Mouse (Mus musculus): ENCODE measurements around the gene Lce1i. TPM values are rescaled to one million over a fixed set of nuclear protein-coding genes. Genes with fewer than 3 reads are reported as not detected.
"Not testable (repeated sequence)": the region's sequence is repeated elsewhere in the genome, so short reads cannot be mapped to it uniquely, and the experiment has no call there.

Lce1i gene
- polyA plus RNA-seq (2016; fragmentation: Nextera tagmentation; extraction: Ambion mirVana) = not detected in 2 replicates

- Histone ChIP-seq H3K27ac (no peak within 1 kb of the TSS), H3K9me3 (no peaks in the 10 kb centered on the region), H3K9ac (replicated peaks) (no peak within 1 kb of the TSS), H3K36me3 (no peaks in the 10 kb centered on the region), H3K27me3 (no peaks in the 10 kb centered on the region), H3K4me1 (replicated peaks) (no peaks in the 10 kb centered on the region), H3K4me3 (replicated peaks) (no peak within 1 kb of the TSS), H3K4me2 (no peak within 1 kb of the TSS)
- WGBS = 76% methylated on average over 1 of the region's 1 CpGs
- ATAC-seq (ENCODE audit: insufficient number of reproducible peaks, insufficient read depth, low FRiP score, low TSS enrichment, low read depth) = no peak
Measured at GRCm38 (mm10) chr3:92778799-92779198, at the start of gene Lce1i. Gene Lce1i, minus strand, starts transcription at chr3:92778899.

GRCm38 (mm10) chr3:92827108-92827507 lies 48.4 kb upstream of the Lce1i start, which contains the start of gene Kprp:
Gene Kprp, minus strand, starts transcription at chr3:92827247.
- Histone ChIP-seq H3K4me1 (replicated peaks) (no peaks in the 10 kb centered on the region), H3K4me2 (no peak within 1 kb of the TSS), H3K4me3 (replicated peaks) (no peak within 1 kb of the TSS), H3K9me3 (no peaks in the 10 kb centered on the region), H3K27me3 (no peaks in the 10 kb centered on the region), H3K27ac (no peak within 1 kb of the TSS), H3K36me3 (no peaks in the 10 kb centered on the region), H3K9ac (replicated peaks) (no peak within 1 kb of the TSS)
- WGBS = 50% methylated on average over 1 of the region's 1 CpGs
- no peak for ATAC-seq (ENCODE audit: insufficient number of reproducible peaks, insufficient read depth, low FRiP score, low TSS enrichment, low read depth)

GRCm38 (mm10) chr3:92825808-92826207 lies 47.1 kb upstream of the Lce1i start:
- no peak for ATAC-seq (ENCODE audit: insufficient number of reproducible peaks, insufficient read depth, low FRiP score, low TSS enrichment, low read depth)
- WGBS = 30% methylated on average over 1 of the region's 1 CpGs
- Histone ChIP-seq H3K9ac (replicated peaks) (no peak overlapping the region), H3K27ac (no peak overlapping the region), H3K4me3 (replicated peaks) (no peak overlapping the region), H3K27me3 (no peaks in the 10 kb centered on the region), H3K4me2 (no peak overlapping the region), H3K36me3 (no peaks in the 10 kb centered on the region), H3K4me1 (replicated peaks) (no peaks in the 10 kb centered on the region), H3K9me3 (no peaks in the 10 kb centered on the region)

- 87% methylated on average over 2 of the region's 2 CpGs for WGBS
- H3K4me3 ChIP-seq (replicated peaks); H3K9me3 ChIP-seq; H3K9ac ChIP-seq (replicated peaks); H3K36me3 ChIP-seq; H3K27me3 ChIP-seq; H3K4me2 ChIP-seq; H3K27ac ChIP-seq; ATAC-seq (ENCODE audit: insufficient number of reproducible peaks, insufficient read depth, low FRiP score, low TSS enrichment, low read depth); H3K4me1 ChIP-seq (replicated peaks): not testable (repeated sequence)
Measured at GRCm38 (mm10) chr3:92816036-92816435, 37.3 kb upstream of the Lce1i start.

- Histone ChIP-seq H3K4me3 (replicated peaks) (no peak overlapping the region), H3K27ac (no peak overlapping the region), H3K4me2 (no peak overlapping the region), H3K9ac (replicated peaks) (no peak overlapping the region), H3K9me3 (no peaks in the 10 kb centered on the region), H3K27me3 (no peaks in the 10 kb centered on the region), H3K4me1 (replicated peaks) (no peaks in the 10 kb centered on the region), H3K36me3 (no peaks in the 10 kb centered on the region)
- WGBS = 90% methylated on average over 3 of the region's 3 CpGs
- ATAC-seq (ENCODE audit: insufficient number of reproducible peaks, insufficient read depth, low FRiP score, low TSS enrichment, low read depth) = no peak
Measured at GRCm38 (mm10) chr3:92815581-92815980, 36.9 kb upstream of the Lce1i start.

- ATAC-seq (ENCODE audit: insufficient number of reproducible peaks, insufficient read depth, low FRiP score, low TSS enrichment, low read depth) = no peak
Measured at GRCm38 (mm10) chr3:92807791-92808190, 29.1 kb upstream of the Lce1i start, which contains the start of gene Lce1k. Gene Lce1k, minus strand, starts transcription at chr3:92807891.

GRCm38 (mm10) chr3:92790414-92790813 lies 11.7 kb upstream of the Lce1i start, which contains the start of gene Lce1j:
Gene Lce1j, minus strand, starts transcription at chr3:92790514.
- no peaks in the 10 kb centered on the region for H3K4me1 ChIP-seq (replicated peaks)
- H3K27ac ChIP-seq = no peak within 1 kb of the TSS
- H3K27me3 ChIP-seq = no peaks in the 10 kb centered on the region
- ATAC-seq (ENCODE audit: insufficient number of reproducible peaks, insufficient read depth, low FRiP score, low TSS enrichment, low read depth) = no peak
- H3K4me3 ChIP-seq (replicated peaks) = no peak within 1 kb of the TSS
- no peak within 1 kb of the TSS for H3K4me2 ChIP-seq
- WGBS = 86% methylated on average over 1 of the region's 1 CpGs
- no peak within 1 kb of the TSS for H3K9ac ChIP-seq (replicated peaks)
- H3K36me3 ChIP-seq = no peaks in the 10 kb centered on the region
- no peaks in the 10 kb centered on the region for H3K9me3 ChIP-seq

More at GRCm38 (mm10) chr3:92807791-92808190, 29.1 kb upstream of the Lce1i start, which contains the start of gene Lce1k:
- Histone ChIP-seq H3K4me1 (replicated peaks) (no peaks in the 10 kb centered on the region), H3K36me3 (no peaks in the 10 kb centered on the region), H3K27ac (no peak within 1 kb of the TSS), H3K9ac (replicated peaks) (no peak within 1 kb of the TSS), H3K4me2 (no peak within 1 kb of the TSS), H3K27me3 (no peaks in the 10 kb centered on the region), H3K9me3 (no peaks in the 10 kb centered on the region), H3K4me3 (replicated peaks) (no peak within 1 kb of the TSS)

- H3K36me3 ChIP-seq = no peaks in the 10 kb centered on the region
- no peak overlapping the region for H3K4me3 ChIP-seq (replicated peaks)
- ATAC-seq (ENCODE audit: insufficient number of reproducible peaks, insufficient read depth, low FRiP score, low TSS enrichment, low read depth) = no peak
- no peak overlapping the region for H3K27ac ChIP-seq
- H3K9ac ChIP-seq (replicated peaks) = no peak overlapping the region
- H3K27me3 ChIP-seq = no peaks in the 10 kb centered on the region
- H3K9me3 ChIP-seq = no peaks in the 10 kb centered on the region
- no peaks in the 10 kb centered on the region for H3K4me1 ChIP-seq (replicated peaks)
- 19% methylated on average over 3 of the region's 3 CpGs for WGBS
- H3K4me2 ChIP-seq = no peak overlapping the region
Measured at GRCm38 (mm10) chr3:92771573-92771972, 7.1 kb downstream of the Lce1i start.

GRCm38 (mm10) chr3:92764965-92765364 lies 13.7 kb downstream of the Lce1i start, which contains the start of gene Lce1h:
Gene Lce1h, minus strand, starts transcription at chr3:92765065.
- Histone ChIP-seq H3K4me1 (replicated peaks) (no peaks in the 10 kb centered on the region), H3K27me3 (no peaks in the 10 kb centered on the region)
- ATAC-seq (ENCODE audit: insufficient number of reproducible peaks, insufficient read depth, low FRiP score, low TSS enrichment, low read depth) = no peak

GRCm38 (mm10) chr3:92753197-92753596 lies 25.5 kb downstream of the Lce1i start:
- Histone ChIP-seq H3K4me1 (replicated peaks) (no peaks in the 10 kb centered on the region), H3K4me2 (no peak overlapping the region), H3K9me3 (no peaks in the 10 kb centered on the region), H3K4me3 (replicated peaks) (no peak overlapping the region), H3K36me3 (no peaks in the 10 kb centered on the region), H3K9ac (replicated peaks) (no peak overlapping the region), H3K27me3 (no peaks in the 10 kb centered on the region), H3K27ac (no peak overlapping the region)
- ATAC-seq (ENCODE audit: insufficient number of reproducible peaks, insufficient read depth, low FRiP score, low TSS enrichment, low read depth) = no peak
- 39% methylated on average over 3 of the region's 3 CpGs for WGBS

More at GRCm38 (mm10) chr3:92764965-92765364, 13.7 kb downstream of the Lce1i start, which contains the start of gene Lce1h:
- no peak within 1 kb of the TSS for H3K9ac ChIP-seq (replicated peaks)
- no peaks in the 10 kb centered on the region for H3K36me3 ChIP-seq
- H3K4me2 ChIP-seq = no peak within 1 kb of the TSS
- no peak within 1 kb of the TSS for H3K27ac ChIP-seq
- H3K4me3 ChIP-seq (replicated peaks) = no peak within 1 kb of the TSS
- no peaks in the 10 kb centered on the region for H3K9me3 ChIP-seq
- WGBS = 95% methylated on average over 1 of the region's 1 CpGs

- no peaks in the 10 kb centered on the region for H3K4me1 ChIP-seq (replicated peaks)
- WGBS = 83% methylated on average over 1 of the region's 1 CpGs
- H3K27ac ChIP-seq = no peak within 1 kb of the TSS
- no peaks in the 10 kb centered on the region for H3K9me3 ChIP-seq
- no peak within 1 kb of the TSS for H3K4me2 ChIP-seq
- no peak within 1 kb of the TSS for H3K4me3 ChIP-seq (replicated peaks)
- no peak within 1 kb of the TSS for H3K9ac ChIP-seq (replicated peaks)
- ATAC-seq (ENCODE audit: insufficient number of reproducible peaks, insufficient read depth, low FRiP score, low TSS enrichment, low read depth) = no peak
- H3K36me3 ChIP-seq = no peaks in the 10 kb centered on the region
- no peaks in the 10 kb centered on the region for H3K27me3 ChIP-seq
Measured at GRCm38 (mm10) chr3:92752238-92752637, 26.5 kb downstream of the Lce1i start, which contains the start of gene Lce1g. Gene Lce1g, minus strand, starts transcription at chr3:92752338.

- WGBS = 65% methylated on average over 1 of the region's 1 CpGs
- H3K4me2 ChIP-seq = no peak within 1 kb of the TSS
Measured at GRCm38 (mm10) chr3:92738996-92739395, 39.7 kb downstream of the Lce1i start, which contains the start of gene Gm38119. Gene Gm38119, minus strand, starts transcription at chr3:92739096.

More at GRCm38 (mm10) chr3:92738996-92739395, 39.7 kb downstream of the Lce1i start, which contains the start of gene Gm38119:
- Histone ChIP-seq H3K36me3 (no peaks in the 10 kb centered on the region), H3K27me3 (no peaks in the 10 kb centered on the region), H3K27ac (no peak within 1 kb of the TSS), H3K9ac (replicated peaks) (no peak within 1 kb of the TSS), H3K4me3 (replicated peaks) (no peak within 1 kb of the TSS), H3K4me1 (replicated peaks) (no peaks in the 10 kb centered on the region), H3K9me3 (no peaks in the 10 kb centered on the region)
- ATAC-seq (ENCODE audit: insufficient number of reproducible peaks, insufficient read depth, low FRiP score, low TSS enrichment, low read depth) = no peak
